In genomic region chr9:83657652-83658002, GRCm38 (mm10) we compare ENCODE assay signal across 11 mouse cellular contexts.
DNase-seq lines count a peak whose midpoint lies in the region; ATAC-seq lines count a peak whose summit lies in the region.
"Had no signal": no experiment of that assay in that cellular context is flagged by ENCODE, and none has a peak within 500 bp of the region (broad histone marks: within the 10 kb centered on the region; RNA-seq: fewer than 3 reads in every experiment).

No protein-coding gene starts in this region.

- 41% methylated on average over 6 of the region's 6 CpGs for WGBS in kidney, embryonic 15.5 days
- WGBS in forebrain, embryonic 15.5 days, result 33% methylated on average over 6 of the region's 6 CpGs
- WGBS in midbrain, embryonic 15.5 days, result 55% methylated on average over 6 of the region's 6 CpGs

- H3K27me3 ChIP-seq in kidney, embryonic 15.5 days, result no peaks in the 10 kb centered on the region
- H3K27me3 ChIP-seq in forebrain, embryonic 15.5 days, result no peaks in the 10 kb centered on the region
- H3K27me3 ChIP-seq in midbrain, embryonic 15.5 days (replicated peaks), result no peaks in the 10 kb centered on the region

- H3K4me1 ChIP-seq in kidney, embryonic 15.5 days, result 0 out of 2 replicates have a peak, but pooled peaks cover 5% of the 10 kb centered on the region
- peaks cover 8% of the 10 kb centered on the region for H3K4me1 ChIP-seq in forebrain, embryonic 15.5 days
- H3K4me1 ChIP-seq in midbrain, embryonic 15.5 days, result peaks cover 4% of the 10 kb centered on the region; the same call in 1 of the 2 replicates

- peak overlapping the region; percentile 39; the same call in 1 of the 2 replicates for H3K4me2 ChIP-seq in kidney, embryonic 15.5 days
- H3K4me2 ChIP-seq in forebrain, embryonic 15.5 days (replicated peaks), result peak overlapping the region; percentile 39
- H3K4me2 ChIP-seq in midbrain, embryonic 15.5 days, result no peak overlapping the region

- no peak overlapping the region; the same call in 1 of the 2 replicates for H3K4me3 ChIP-seq in kidney, embryonic 15.5 days (replicated peaks)
- H3K4me3 ChIP-seq in forebrain, embryonic 15.5 days, result peak overlapping the region; percentile 21
- H3K4me3 ChIP-seq in midbrain, embryonic 15.5 days, result no peak overlapping the region

- H3K27ac ChIP-seq in kidney, embryonic 15.5 days, result no peak overlapping the region
- peak overlapping the region; percentile 77 for H3K27ac ChIP-seq in forebrain, embryonic 15.5 days (replicated peaks)
- H3K27ac ChIP-seq in midbrain, embryonic 15.5 days, result no peak overlapping the region

- DNase-seq in embryo, embryonic 10 days (ENCODE audit: low spot score), result peak; percentile 49
- DNase-seq in embryo, embryonic 9.5 days (ENCODE audit: extremely low spot score), result no peak
- DNase-seq in kidney, postnatal 10 days, result no peak
- DNase-seq in ovary, postnatal 10 days (ENCODE audit: low spot score), result no peak
- no peak for DNase-seq in gastrocnemius, postnatal 4 days (ENCODE audit: low spot score in 2 of 2)
- DNase-seq: cerebellum, postnatal 25 days; left cerebral cortex, postnatal 4 days had no signal

- 0 out of 2 replicates have a peak, but pooled peaks cover 3% of the 10 kb centered on the region for H3K9me3 ChIP-seq in kidney, embryonic 15.5 days (replicated peaks)
- no peaks in the 10 kb centered on the region for H3K9me3 ChIP-seq in forebrain, embryonic 15.5 days
- H3K9me3 ChIP-seq in midbrain, embryonic 15.5 days, result no peaks in the 10 kb centered on the region

- H3K9ac ChIP-seq in kidney, embryonic 15.5 days, result no peak overlapping the region
- H3K9ac ChIP-seq in forebrain, embryonic 15.5 days (replicated peaks), result no peak overlapping the region
- no peak overlapping the region for H3K9ac ChIP-seq in midbrain, embryonic 15.5 days

- no peaks in the 10 kb centered on the region for H3K36me3 ChIP-seq in kidney, embryonic 15.5 days
- no peaks in the 10 kb centered on the region for H3K36me3 ChIP-seq in forebrain, embryonic 15.5 days
- no peaks in the 10 kb centered on the region for H3K36me3 ChIP-seq in midbrain, embryonic 15.5 days (replicated peaks)

- no peak for ATAC-seq in kidney, embryonic 15.5 days (replicated peaks; ENCODE audit: low FRiP score)
- peak; percentile 91 for ATAC-seq in forebrain, embryonic 15.5 days (replicated peaks)
- ATAC-seq in midbrain, embryonic 15.5 days (replicated peaks), result peak; percentile 78
- ATAC-seq: activated CD4-positive, CD25-positive, alpha-beta regulatory T cell, adult 4 months had no signal
